Mouse (Mus musculus) E14TG2a.4 (cell line): ENCODE results near the gene Ctla4.

ENCODE experiments used
- CTCF ChIP-seq: conservative IDR thresholded peaks from 2 replicates; pipeline ENCODE4 v1.5.1; 2014; ENCODE audit warnings: low read length
- NANOG ChIP-seq: IDR thresholded peaks from 2 replicates; pipeline ENCODE4 v1.6.1; 2014; ENCODE audit warnings: borderline replicate concordance, low read length, mixed read lengths

- TF ChIP-seq CTCF (no peak), NANOG (no peak)
Measured at GRCm38 (mm10) chr1:60941056-60942048, 54.6 kb downstream of the Ctla4 start.
